Mouse (Mus musculus) heart, postnatal 0 days (tissue): ENCODE results near the gene Slc4a8. TPM values are rescaled to one million over a fixed set of nuclear protein-coding genes. Genes with fewer than 3 reads are reported as not detected.
"Not testable (repeated sequence)": the region's sequence is repeated elsewhere in the genome, so short reads cannot be mapped to it uniquely, and the experiment has no call there.

Experiments used
- ATAC-seq: fragments of 200-750 bp; cut with Nextera tagmentation; 2 replicates; pipeline ENCODE4 v1.8.0; 2017; ENCODE audit warnings: low read depth, moderate number of reproducible peaks, moderate library complexity; ENCODE audit not compliant: insufficient read depth
- DNase-seq: peaks from one replicate; pipeline ENCODE4 v3.0.0-alpha.2; 2016; ENCODE audit warnings: low spot score
- H3K27ac ChIP-seq: fragments of 300-500 bp; sonication (generic); 2 replicates; pipeline ENCODE4 v1.5.1; 2014; ENCODE audit warnings: low read depth, mild to moderate bottlenecking
- H3K27me3 ChIP-seq: fragments of 300-500 bp; sonication (generic); 2 replicates; pipeline ENCODE4 v1.6.1; 2014; ENCODE audit warnings: low read length, mixed read lengths; ENCODE audit not compliant: control insufficient read depth, insufficient read depth
- H3K36me3 ChIP-seq: fragments of 300-500 bp; sonication (generic); replicated peaks from 2 replicates; pipeline ENCODE4 v1.6.1; 2014; ENCODE audit warnings: low read length, mixed read lengths; ENCODE audit not compliant: control insufficient read depth, insufficient read depth
- H3K4me1 ChIP-seq: fragments of 300-500 bp; sonication (generic); 2 replicates; pipeline ENCODE4 v1.6.1; 2014; ENCODE audit warnings: antibody characterized with exemption; ENCODE audit not compliant: control insufficient read depth, insufficient read depth
- H3K4me2 ChIP-seq: fragments of 300-500 bp; sonication (generic); 2 replicates; pipeline ENCODE4 v1.6.1; 2014; ENCODE audit warnings: low read depth, mild to moderate bottlenecking, low read length, moderate library complexity
- H3K4me3 ChIP-seq: fragments of 300-500 bp; sonication (generic); 2 replicates; pipeline ENCODE4 v1.5.1; 2014; ENCODE audit warnings: low read depth, low read length
- H3K9ac ChIP-seq: fragments of 300-500 bp; sonication (generic); replicated peaks from 2 replicates; pipeline ENCODE4 v1.6.1; 2014; ENCODE audit warnings: low read depth, low read length, mixed read lengths
- H3K9me3 ChIP-seq: fragments of 300-500 bp; sonication (generic); replicated peaks from 2 replicates; pipeline ENCODE4 v1.6.1; 2016; ENCODE audit warnings: low read length; ENCODE audit not compliant: control insufficient read depth
- CTCF ChIP-seq: IDR thresholded peaks from 2 replicates; pipeline ENCODE4 v1.5.1; 2016; ENCODE audit warnings: antibody characterized with exemption, control low read depth, low read depth
- EP300 ChIP-seq: IDR thresholded peaks from 2 replicates; pipeline ENCODE4 v1.6.1; 2016; ENCODE audit warnings: antibody characterized with exemption, low read depth
- WGBS: fragments of 180-500 bp; shearing (Covaris S2); extraction: QIAGEN DNeasy Blood & Tissue Kit; methylation state at CpG from one replicate; pipeline ENCODE4 v1.1.7; 2014; 5-methylcytosine and 5-hydroxymethylcytosine counted together
- polyA plus RNA-seq: library from polyadenylated mRNA; unstranded; fragments of >200 nt; fragmentation: Nextera tagmentation; extraction: Ambion mirVana; gene quantifications from 2 replicates; pipeline ENCODE4 v1.2.1, GENCODE M21; 2015
- total RNA-seq: library from RNA; depleted of rRNA; stranded (reverse); fragments of >200 nt; gene quantifications from 2 replicates; pipeline ENCODE4 v1.2.3, GENCODE M21; 2014; ENCODE audit warnings: low replicate concordance

Gene Slc4a8
- total and polyA plus RNA-seq, 2 experiments from 2014 or later, result 0.19 to 0.81 TPM

- Histone ChIP-seq H3K9ac (no peak overlapping the region), H3K4me1 (no peaks in the 10 kb centered on the region), H3K36me3 (no peaks in the 10 kb centered on the region), H3K9me3 (no peaks in the 10 kb centered on the region), H3K27ac (no peak overlapping the region), H3K4me2 (no peak overlapping the region), H3K27me3 (peaks cover 57% of the 10 kb centered on the region), H3K4me3 (no peak overlapping the region)
- WGBS, result 75% methylated on average over 13 of the region's 13 CpGs
- no peak for TF ChIP-seq EP300
- no peak for TF ChIP-seq CTCF
- no peak for DNase-seq
- no peak for ATAC-seq
Measured at GRCm38 (mm10) chr15:100767851-100768250, 6.3 kb downstream of the Slc4a8 start.

GRCm38 (mm10) chr15:100769023-100769422 lies 7.5 kb downstream of the Slc4a8 start:
- WGBS, result 59% methylated on average over 4 of the region's 4 CpGs
- DNase-seq, ATAC-seq: not testable (repeated sequence)

GRCm38 (mm10) chr15:100770338-100770737 lies 8.8 kb downstream of the Slc4a8 start:
- H3K4me3 ChIP-seq, result no peak overlapping the region
- no peak for DNase-seq
- peaks cover 44% of the 10 kb centered on the region for H3K27me3 ChIP-seq
- H3K36me3 ChIP-seq, result no peaks in the 10 kb centered on the region
- no peak overlapping the region for H3K4me2 ChIP-seq
- TF ChIP-seq EP300, result no peak
- TF ChIP-seq CTCF, result no peak
- no peak overlapping the region for H3K27ac ChIP-seq
- WGBS, result 92% methylated on average over 5 of the region's 5 CpGs
- no peaks in the 10 kb centered on the region for H3K4me1 ChIP-seq
- ATAC-seq, result no peak
- H3K9me3 ChIP-seq, result no peaks in the 10 kb centered on the region
- no peak overlapping the region for H3K9ac ChIP-seq

More at GRCm38 (mm10) chr15:100769023-100769422, 7.5 kb downstream of the Slc4a8 start:
- not testable (repeated sequence) for H3K9me3 ChIP-seq, H3K9ac ChIP-seq, H3K4me3 ChIP-seq, H3K4me2 ChIP-seq, H3K4me1 ChIP-seq, H3K36me3 ChIP-seq, H3K27ac ChIP-seq
- peaks cover 46% of the 10 kb centered on the region for H3K27me3 ChIP-seq

GRCm38 (mm10) chr15:100772685-100773084 lies 11.1 kb downstream of the Slc4a8 start:
- Histone ChIP-seq H3K4me3 (no peak overlapping the region), H3K9ac (no peak overlapping the region), H3K9me3 (no peaks in the 10 kb centered on the region), H3K36me3 (no peaks in the 10 kb centered on the region), H3K4me2 (no peak overlapping the region), H3K27ac (no peak overlapping the region), H3K27me3 (peaks cover 39% of the 10 kb centered on the region), H3K4me1 (no peaks in the 10 kb centered on the region)
- DNase-seq (no peak), ATAC-seq (no peak)
- WGBS, result 78% methylated on average over 4 of the region's 4 CpGs
- TF ChIP-seq CTCF (no peak), EP300 (no peak)

GRCm38 (mm10) chr15:100773859-100774258 lies 12.3 kb downstream of the Slc4a8 start:
- DNase-seq, H3K4me2 ChIP-seq, H3K9me3 ChIP-seq, H3K4me1 ChIP-seq, ATAC-seq, H3K4me3 ChIP-seq, H3K9ac ChIP-seq, H3K27ac ChIP-seq, H3K36me3 ChIP-seq: not testable (repeated sequence)
- H3K27me3 ChIP-seq, result peaks cover 40% of the 10 kb centered on the region
- WGBS, result 90% methylated on average over 6 of the region's 6 CpGs
